Mouse (Mus musculus) myocyte (in vitro differentiated cells): ENCODE measurements around the gene Mcfd2.

Experiments
- CEBPB ChIP-seq: IDR thresholded peaks from 2 replicates; pipeline ENCODE4 v1.6.1; 2011; ENCODE audit warnings: mild to moderate bottlenecking, moderate library complexity; ENCODE audit not compliant: poor library complexity, insufficient read depth, severe bottlenecking
- MAX ChIP-seq: IDR thresholded peaks from one replicate; pipeline ENCODE4 v1.6.1; 2011; ENCODE audit warnings: low read depth, mild to moderate bottlenecking, control low read depth
- MYOG ChIP-seq, 3 experiments: IDR thresholded peaks; one replicate each; pipeline ENCODE4 v1.6.1; 2011; ENCODE audit warnings: control low read depth in 2 of 3, low read depth in 2 of 3, mild to moderate bottlenecking in 2 of 3; ENCODE audit not compliant: insufficient read length in 2 of 3, control insufficient read depth in 1 of 3, insufficient read depth in 1 of 3
- POLR2A ChIP-seq: IDR thresholded peaks from one replicate; pipeline ENCODE4 v1.6.1; 2011; ENCODE audit warnings: low read depth, mild to moderate bottlenecking, control low read depth, moderate library complexity; ENCODE audit not compliant: insufficient read length
- TCF12 ChIP-seq: IDR thresholded peaks from one replicate; pipeline ENCODE4 v1.6.1; 2011; ENCODE audit warnings: mild to moderate bottlenecking, control low read depth; ENCODE audit not compliant: poor library complexity, insufficient read depth, severe bottlenecking
- USF1 ChIP-seq: IDR thresholded peaks from one replicate; pipeline ENCODE4 v1.6.1; 2011; ENCODE audit warnings: low read depth, mild to moderate bottlenecking, control low read depth, moderate library complexity

GRCm38 (mm10) chr17:87288131-87288530, 22.4 kb upstream of the Mcfd2 start:
- TF ChIP-seq MYOG (IDR thresholded peaks at IDR 0.05; ENCODE audit: control insufficient read depth in 1 of 3, insufficient read depth in 1 of 3, insufficient read length in 2 of 3, low read depth in 2 of 3) (no peak), USF1 (no peak), TCF12 (no peak), POLR2A (no peak), CEBPB (no peak), MAX (no peak)
